Mouse (Mus musculus) cerebellum, adult 9-10 months (tissue): ENCODE measurements at regions not wholly inside any gene's neighbourhood (a gene's known extent, or its start where the extent isn't known, plus 50 kb on each side); places are given as distances from the start of the nearest gene placed in this dataset.

ENCODE experiments used
- DNase-seq: peaks from one replicate; pipeline ENCODE4 v3.0.0; 2022

DNA sequence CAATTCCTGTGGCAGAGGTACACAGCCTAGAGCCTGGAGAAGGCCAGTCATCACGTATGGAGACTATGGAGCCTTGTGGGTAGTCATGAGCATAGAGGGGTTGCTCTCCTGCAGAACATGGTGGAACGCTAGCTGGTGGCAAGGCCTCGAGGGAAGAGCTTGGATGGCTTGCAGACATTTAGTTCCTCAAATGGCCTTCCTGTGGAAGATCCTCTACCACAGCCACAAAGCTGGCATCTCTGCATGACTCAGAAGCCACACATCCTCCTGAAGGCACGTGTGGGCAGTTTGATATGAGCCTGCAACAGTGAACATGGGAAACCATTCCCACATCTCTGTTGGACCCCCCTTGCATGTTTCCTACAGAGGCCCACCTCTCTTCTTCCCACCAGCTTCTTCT lies 547.9 kb upstream of the Lrrc6 start:
- no peak for DNase-seq

- no peak for DNase-seq
Measured at GRCm38 (mm10) chr15:67048148-67048547, 547.4 kb upstream of the Lrrc6 start.

DNA sequence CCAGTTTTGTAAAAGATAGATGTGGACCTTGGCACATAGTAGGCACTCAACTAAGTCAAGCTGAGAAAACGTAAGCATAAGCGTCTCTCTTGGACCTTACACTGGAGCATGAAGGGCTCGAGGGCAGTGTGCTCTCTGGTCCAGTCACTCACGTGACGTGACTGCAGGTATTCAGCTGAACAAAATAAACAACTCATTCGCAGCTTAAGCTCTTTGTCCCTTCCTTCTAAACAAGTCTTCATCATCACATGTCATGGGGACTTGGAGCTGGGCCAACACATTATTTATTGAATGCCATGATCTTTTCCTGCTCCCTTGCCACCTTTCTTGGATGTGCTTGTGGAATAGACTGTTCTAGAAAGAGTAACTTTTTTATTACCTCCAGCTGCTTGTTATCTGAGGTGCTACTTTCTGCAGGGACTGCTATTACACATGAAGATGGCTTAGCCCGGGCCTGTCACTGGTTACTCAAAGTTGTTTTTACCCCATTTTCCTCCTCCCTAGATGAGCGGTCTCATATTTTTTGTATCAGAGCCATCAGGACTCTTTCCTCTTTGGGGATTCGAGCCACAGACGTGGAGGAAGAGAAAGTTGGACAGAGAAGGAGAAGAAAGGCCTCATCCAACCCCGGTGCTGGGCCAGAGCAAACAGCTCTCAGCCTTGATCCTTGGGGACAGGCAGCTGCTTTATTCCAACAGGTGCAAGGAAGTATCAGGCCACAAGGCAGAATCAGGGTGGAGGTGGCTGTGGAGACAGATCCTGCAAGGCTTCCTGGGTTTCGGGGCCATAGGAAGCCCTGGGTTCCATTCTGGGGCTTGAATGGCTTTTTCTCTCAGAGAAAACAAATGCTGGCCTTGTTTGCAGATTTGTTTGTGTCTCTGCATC lies 545.5 kb upstream of the Lrrc6 start:
- DNase-seq, result no peak

DNA sequence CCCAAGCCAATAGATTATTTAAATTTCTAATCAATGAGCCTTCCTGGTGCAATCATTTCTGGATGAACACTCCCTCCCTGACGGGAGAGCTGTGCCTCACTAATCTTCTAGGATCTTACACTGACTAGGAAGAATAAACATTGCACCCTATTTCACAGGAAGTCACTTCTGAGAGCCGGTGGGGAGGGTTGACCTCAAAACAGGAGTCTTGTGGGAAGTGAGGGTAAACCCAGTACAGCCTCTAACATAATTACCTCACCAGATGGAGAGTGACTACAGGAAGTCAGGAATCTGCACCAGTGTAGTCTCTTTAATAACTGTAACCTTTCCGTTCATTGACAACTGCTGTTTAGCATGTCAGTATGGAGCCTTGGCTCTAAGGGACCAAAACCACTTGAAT lies 544.6 kb upstream of the Lrrc6 start:
- DNase-seq, result no peak

DNA sequence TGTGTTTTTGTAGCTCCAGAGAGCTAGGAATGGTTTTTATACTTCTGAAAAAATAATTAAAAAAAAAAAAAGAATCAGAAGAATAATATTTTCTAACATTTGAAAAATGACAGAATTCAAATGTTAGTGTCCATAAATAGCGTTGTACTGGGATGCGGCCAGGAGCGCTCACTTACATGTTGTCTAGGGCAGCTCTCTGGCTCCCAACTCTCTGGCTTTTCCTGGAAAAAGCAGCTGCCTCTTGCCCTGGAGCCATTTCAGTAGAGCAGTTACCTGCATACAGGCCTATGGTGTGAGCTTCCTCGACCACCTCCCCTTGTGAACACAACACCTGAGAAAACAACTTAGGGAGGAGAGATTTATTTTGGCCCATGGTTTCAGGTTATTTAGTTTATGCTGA lies 544.1 kb upstream of the Lrrc6 start:
- DNase-seq, result no peak

- DNase-seq, result no peak
Measured at GRCm38 (mm10) chr15:67042131-67042530, 541.4 kb upstream of the Lrrc6 start.

GRCm38 (mm10) chr15:67040229-67040628 lies 539.5 kb upstream of the Lrrc6 start:
- no peak for DNase-seq

- DNase-seq, result no peak
Measured at GRCm38 (mm10) chr15:67039421-67039907, 538.8 kb upstream of the Lrrc6 start.

DNA sequence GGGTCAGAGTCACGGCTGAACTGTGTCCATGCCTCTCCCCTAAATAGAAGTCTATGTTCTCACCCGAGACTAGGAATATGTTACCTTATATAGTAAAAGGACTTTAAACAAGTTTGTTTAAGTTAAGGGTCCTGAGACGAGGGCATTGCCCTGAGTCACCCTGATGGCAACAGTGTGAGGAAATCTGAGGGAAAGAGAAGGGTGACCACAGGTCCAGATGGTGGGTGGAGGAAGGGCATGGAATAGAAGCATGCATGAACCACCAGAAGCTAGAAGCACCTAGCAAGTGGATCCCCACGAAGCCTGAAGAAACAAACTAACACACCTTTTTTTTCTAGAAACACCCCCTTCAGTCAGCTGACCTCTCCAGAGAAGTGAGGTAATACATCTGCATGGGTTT lies 536.9 kb upstream of the Lrrc6 start:
- DNase-seq, result no peak

GRCm38 (mm10) chr15:67036341-67036740 lies 535.6 kb upstream of the Lrrc6 start:
- no peak for DNase-seq

DNA sequence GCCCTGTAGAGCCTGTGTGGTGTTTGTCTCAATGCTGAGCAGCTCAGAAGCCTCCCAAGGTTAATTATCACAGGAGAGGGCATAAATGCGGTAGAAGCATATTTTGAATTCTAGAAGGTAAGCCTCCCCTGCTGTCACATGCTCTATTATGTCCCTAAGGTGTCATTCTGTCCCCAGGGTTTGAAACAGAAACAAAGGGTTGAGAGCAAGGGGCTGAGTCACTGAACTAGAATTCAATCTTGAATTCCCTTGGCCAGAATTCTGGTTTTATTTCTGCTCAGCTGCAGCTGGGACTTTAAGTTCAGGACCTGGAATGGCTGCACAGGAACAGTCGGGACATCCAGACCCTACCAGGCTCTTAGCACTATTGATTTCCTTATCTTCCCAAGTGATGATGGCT lies 533.2 kb upstream of the Lrrc6 start:
- DNase-seq, result no peak

DNA sequence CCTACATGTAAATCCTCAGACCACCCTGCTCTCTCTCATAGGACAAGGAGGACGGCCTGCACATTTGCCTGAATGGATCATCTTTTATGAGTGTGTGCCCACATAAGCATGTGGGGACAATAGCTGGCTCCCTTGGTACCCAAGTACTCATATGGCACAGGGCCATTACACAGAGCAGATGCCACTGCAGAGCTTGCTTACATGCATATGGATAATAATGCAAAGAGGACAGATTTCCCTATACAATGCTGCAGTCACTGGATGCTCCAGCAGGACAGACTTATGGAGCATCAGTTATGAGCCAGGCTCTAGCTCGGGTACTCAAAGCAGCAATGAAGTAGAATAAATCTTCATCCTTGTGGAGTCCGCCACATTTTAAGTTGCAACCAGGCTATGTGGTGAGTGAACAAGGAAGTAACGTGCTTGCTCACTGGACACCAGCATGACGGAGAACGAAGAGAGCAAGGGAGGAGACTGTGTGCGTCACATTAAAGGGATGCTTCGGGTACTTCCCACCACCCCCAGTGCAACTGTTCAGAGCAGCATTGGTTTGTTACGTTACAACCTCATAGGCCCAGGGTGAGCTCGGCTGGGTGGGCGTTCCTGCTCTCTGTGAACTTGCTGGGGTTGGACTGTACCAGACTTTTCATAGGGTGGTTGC lies 531.3 kb upstream of the Lrrc6 start:
- no peak for DNase-seq

DNA sequence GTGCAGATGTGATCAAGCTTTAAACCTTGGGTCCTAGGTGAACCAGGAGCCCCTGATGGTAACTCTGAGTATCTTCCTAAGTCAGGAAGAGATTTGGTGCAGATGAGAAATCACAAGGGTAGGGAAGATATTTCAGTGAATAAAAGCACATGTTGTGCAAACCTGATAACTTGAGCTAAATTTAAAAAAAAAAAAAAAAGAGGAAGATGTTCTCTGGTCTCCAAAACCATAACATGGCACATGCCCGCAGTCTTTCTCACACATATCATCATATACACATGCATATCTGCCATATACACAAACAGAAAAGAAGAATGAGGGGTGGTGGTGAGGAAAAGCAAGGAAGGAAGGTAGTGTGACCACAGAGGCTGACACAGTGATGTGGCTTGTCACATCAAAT lies 530.3 kb upstream of the Lrrc6 start:
- DNase-seq, result no peak

GRCm38 (mm10) chr15:67028161-67028560 lies 527.5 kb upstream of the Lrrc6 start:
- peak; percentile 94 for DNase-seq

GRCm38 (mm10) chr15:67027751-67028150 lies 527.0 kb upstream of the Lrrc6 start:
- no peak for DNase-seq

GRCm38 (mm10) chr15:67025746-67026145 lies 525.0 kb upstream of the Lrrc6 start:
- DNase-seq, result no peak

- no peak for DNase-seq
Measured at GRCm38 (mm10) chr15:67024386-67024785, 523.7 kb upstream of the Lrrc6 start.

DNA sequence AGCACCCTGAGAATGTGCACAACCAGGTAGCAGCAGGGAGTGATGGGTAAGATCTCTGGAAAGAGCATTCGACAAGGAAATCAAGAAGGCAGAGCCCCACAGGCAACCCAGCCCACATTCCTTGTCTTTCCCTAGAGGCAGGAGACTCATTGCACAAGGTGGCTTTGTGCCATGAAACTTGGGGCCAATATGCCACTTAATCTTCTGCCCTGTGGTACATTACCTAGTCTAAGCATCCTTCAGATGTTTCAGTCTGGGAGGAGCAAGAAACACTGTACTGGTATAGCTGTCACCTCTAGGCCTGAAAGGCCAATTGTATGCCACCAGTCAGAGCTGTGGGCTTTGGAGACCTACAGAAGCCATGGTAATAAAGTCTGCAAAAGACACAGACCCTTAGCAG lies 522.4 kb upstream of the Lrrc6 start:
- DNase-seq, result no peak

DNA sequence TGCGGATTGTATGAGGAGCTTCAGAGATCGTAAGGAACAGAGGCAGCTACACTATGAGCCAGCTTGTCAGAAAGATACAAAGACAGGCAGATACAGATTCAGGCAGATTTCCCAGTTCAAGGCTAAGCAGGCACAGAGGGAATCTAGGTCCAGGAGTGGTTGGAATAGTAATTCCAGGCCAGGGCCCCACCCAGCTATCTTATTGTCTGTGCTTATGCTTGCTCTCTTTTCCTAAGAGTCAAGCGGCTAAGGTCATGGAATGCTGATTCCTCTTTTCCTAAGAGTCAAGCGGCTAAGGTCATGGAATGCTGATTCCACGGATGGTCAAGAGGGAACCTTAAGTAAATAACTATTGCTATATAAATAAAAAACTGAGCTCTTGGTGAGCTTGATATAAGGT lies 520.7 kb upstream of the Lrrc6 start:
- no peak for DNase-seq

DNA sequence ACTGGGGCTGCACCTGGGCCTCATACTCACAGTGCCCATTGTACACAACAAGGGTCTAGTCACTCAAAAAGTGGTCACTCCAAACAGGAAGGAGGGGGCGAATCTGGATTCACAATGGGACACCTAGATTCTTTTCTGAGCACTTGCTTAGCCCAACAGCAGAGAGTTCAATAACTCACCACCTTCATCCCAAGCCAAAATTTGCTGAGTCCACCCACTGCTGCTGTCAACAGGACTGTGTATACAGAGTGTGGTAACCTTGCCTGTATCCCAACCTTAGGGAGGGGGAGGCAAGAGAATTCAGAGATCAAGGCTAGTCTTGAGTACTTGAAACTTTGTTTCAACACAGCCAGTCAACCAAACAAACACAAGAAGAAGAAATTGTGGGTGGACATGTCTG lies 519.2 kb upstream of the Lrrc6 start:
- DNase-seq, result no peak

DNA sequence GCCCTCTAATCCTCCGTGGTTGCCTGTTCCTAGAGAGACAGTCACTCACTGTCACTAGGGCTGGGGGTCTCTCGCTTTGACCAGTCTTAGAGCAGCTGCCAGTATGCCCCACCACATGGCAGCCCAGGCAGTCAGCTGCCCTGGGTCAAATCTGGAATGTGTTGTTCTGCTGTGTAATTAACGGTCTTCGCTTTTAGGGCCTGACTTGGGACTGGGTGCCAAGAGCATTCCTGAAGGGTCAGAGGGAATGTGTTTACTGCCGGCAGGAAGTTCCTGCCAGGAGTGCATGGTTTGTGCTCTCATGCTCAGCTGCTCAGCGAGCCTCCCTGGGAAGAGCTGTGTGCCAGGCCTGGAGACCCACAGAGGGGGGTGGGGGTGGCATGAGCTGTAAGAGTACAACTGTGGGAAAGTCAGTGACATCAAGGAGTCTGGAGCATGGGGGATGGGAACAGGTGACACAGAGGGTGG lies 518.5 kb upstream of the Lrrc6 start:
- DNase-seq, result no peak
